Mouse (Mus musculus): ENCODE results near the gene Liph.
"Not testable (repeated sequence)": the region's sequence is repeated elsewhere in the genome, so short reads cannot be mapped to it uniquely, and the experiment has no call there.

Liph gene

DNA sequence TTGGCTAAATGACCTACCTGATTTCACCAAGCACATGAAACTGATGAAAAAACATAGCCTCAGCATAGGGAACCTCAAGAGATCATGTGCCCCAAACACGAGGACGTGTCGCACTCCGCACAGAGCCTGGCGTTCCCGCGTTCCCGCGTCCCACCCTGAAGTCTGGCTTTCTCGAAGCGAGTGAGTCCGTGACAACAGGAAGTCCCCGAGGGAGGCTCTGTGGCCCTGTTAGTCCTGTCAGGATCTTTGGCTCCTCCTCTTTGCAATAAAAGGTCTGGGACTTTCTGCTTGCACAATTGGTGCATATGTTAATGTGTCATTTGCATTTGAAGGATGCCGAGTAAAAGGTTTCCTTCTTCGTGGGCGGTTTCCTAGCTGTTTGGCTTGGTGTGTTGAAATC is at the start of gene Liph:
TSS of gene Liph (minus strand) at position 360 of the 400 bp plus-strand sequence.
- peak in 1 of 2 experiments; percentile 7 for DNase-seq (ENCODE audit: low spot score in 2 of 2)

DNA sequence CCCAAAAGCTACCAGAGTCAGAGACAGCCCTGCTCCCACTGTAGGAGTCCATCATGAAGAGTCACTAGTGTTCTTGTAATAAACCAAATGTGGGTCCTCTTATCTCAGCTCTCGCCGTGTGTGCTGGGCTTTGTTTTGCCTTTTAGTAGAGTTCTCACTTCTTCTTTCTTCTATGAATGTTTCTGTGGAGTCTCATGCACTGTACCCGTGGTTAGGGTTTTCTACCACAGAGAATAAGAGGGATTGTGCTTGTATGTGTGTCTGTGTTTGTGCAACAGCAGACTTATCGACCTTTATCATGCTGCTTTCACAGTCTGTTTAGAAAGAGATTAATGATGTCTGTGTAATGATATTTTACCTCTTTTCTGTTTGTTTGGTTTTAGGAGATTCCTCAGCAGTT is 48.4 kb upstream of the Liph start:
- no peak for DNase-seq (ENCODE audit: low spot score in 2 of 2)

DNA sequence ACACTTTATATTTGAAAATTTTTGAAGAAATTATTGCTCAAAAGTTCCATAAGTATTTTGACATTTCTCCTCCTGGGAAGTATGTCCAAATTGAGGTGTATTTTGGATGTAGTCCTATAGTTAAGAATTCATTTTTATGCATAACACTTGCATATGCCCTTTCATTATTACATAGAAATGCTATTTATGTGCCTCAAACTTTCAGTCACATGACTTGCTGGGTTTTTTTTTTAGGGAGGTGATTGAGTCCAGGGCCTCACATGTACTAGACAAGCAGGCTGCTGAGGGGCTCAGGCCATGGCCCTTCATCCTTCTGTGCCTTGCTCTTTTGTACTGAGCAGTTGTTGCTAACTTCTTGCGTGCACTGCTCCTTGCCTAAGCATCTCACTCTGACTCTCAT is 44.5 kb upstream of the Liph start:
- DNase-seq (ENCODE audit: low spot score in 2 of 2): no peak

DNA sequence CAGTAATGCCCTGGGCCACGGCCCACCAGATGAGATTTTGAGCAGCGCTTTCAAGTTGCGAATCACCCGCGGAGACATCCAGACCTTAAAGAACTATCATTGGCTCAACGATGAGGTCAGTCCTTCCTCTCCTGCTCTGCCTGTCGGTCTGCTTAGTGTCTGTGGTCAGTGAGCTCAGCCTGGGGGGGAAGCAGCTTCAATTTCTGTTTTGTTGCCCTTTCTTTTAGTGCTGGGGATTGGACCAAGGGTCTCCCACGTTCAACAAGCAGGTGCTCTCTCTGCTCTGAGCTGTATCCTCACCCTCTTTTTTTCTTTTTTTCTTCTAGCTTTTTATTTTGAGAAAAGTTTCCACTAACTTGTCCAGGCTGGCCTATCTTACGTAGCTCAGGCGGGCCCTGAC is 43.1 kb upstream of the Liph start:
- no peak for DNase-seq (ENCODE audit: low spot score in 2 of 2)

DNA sequence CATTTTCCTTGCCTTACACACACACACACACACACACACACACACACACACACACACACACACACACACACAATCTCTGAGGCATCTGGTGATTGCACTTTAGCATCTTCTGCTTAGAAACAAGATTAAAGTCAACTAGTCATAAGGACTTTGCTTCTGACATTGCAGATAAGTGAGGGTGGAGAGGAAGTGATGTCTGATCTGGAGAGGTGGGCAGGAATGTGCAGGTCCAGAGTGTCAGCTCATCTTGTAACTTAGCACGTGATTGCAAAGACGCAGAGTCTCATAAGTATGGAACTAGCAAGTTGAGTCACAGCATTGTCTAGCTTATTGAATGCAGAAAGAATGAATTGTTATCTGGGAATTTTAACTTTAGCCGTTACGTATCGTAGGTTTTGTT is 32.0 kb upstream of the Liph start:
- DNase-seq (ENCODE audit: low spot score in 2 of 2): no peak

DNA sequence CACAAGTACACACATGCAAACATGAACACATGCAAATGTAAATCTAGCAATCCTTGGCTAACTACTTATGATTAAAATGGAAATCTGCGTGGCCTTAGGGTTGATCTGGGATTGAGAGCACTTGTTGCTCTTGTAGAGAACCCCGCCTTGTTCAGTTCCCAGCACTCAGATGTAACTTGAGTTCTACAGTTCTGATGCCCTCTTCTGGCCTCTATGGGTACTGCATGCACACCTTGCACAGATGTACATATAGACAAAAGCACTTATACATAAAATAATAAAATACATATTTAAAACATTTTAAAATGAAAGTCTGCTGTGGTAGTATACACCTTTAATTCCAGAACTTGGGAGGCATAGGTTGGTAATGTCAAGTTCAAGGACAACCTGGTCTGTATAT is 26.7 kb upstream of the Liph start:
- DNase-seq (ENCODE audit: low spot score in 2 of 2): peak in 1 of 2 experiments; percentile 16

DNA sequence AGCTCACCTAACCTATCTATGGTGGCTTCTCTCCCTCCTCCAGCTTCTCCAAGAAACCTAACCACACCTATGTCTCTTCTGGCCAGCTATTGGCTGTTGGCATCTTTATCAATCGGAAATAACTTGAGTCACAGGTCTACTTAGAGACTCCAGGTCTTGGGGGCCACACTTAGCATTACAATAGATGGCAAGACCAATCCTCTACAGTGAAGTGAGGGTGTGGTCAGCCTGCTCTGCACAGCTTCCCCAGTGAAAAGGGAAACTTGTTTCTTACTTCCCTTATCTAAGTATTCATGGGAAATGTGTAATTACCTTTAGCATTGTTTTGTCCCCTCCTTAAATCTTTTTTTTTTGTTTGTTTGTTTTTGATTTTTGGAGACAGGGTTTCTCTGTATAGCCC is 20.1 kb upstream of the Liph start:
- DNase-seq (ENCODE audit: low spot score in 2 of 2): no peak

DNA sequence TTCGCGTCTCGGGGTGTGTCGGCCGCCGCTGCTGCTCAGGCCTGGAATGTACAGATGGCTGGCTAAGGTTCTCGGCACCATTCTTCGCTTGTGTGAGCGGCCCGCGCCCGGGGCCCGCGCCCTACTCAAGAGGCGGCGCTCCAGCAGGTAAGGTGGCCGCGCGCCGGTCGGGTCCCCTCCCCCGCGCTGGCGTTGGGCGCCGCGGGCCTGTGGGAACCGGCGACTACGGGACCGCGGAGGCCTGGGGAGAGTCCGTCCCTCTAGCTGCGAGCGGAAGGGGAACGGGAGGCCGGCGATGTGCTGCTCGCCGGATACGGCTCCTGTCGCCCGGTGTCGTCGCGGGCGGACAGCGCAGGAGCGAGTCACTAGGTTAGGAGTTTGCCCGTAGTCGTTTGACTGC is 14.1 kb upstream of the Liph start:
- no peak for DNase-seq (ENCODE audit: low spot score in 2 of 2)

DNA sequence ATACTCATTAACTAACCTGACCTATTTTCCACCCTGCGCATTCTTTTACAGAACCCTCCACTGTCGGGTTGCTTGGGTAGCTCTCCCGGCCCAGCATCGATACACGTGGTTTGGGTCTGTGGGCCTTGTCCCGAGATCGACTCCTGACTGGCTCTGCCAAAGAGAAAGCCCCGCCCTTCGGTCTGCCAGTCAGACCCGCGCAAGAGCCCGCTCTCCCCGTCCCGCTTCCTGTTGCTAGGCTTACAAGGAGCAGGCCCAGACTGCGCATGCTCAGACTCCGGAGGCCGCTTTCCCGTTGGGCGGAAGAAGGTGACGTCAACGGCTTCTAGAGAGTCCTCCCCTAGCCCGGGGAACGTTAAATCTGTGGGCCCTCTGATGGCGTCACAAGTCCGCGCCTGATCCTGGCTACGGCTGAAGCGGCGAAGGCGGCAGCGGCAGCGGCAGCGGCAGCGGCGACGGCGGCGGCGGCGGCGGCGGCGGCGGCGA is 13.7 kb upstream of the Liph start, which contains the start of gene Senp2:
TSS of gene Senp2 (plus strand) at position 386 of the 486 bp plus-strand sequence.
- DNase-seq (ENCODE audit: low spot score in 2 of 2): peak; percentile 99 to 100

DNA sequence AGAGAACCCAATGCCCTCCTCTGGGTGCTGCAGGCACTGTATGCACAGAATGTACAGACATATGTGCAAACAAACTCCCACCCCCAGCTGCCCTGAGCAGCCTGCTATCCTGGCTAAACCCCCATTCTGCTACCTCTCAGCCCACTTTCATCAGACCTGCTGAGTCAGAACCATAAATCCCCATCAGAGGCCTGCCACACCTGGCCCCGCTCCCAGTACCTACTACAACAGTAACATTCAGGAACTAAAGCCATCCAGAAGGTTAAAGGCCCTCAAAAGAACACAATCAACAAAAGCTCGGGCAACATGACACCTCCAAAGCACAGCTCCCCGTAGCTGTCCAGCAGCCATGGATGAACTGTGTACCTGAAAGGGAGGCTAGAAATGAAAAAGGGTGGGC is 6.1 kb upstream of the Liph start:
- no peak for DNase-seq (ENCODE audit: low spot score in 2 of 2)

DNA sequence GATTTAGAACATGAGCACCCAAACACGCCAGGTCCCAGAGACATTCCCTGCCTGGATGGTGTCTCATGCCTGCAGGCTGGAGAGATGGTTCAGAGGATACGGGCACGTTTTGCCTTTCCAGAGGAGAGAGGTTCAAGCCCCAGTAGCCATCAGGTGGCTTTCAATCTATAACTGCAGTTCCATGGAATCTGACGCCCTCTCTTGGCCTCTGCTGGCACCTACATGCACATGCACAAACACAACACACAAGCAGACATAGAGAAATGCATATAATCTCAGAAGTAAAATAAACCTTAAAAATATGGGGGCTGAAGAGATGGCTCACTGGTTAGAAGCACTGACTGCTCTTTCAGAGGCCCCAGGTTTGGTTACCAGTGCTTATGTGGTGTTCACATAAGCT is 5.7 kb upstream of the Liph start:
- DNase-seq (ENCODE audit: low spot score in 2 of 2): no peak

DNA sequence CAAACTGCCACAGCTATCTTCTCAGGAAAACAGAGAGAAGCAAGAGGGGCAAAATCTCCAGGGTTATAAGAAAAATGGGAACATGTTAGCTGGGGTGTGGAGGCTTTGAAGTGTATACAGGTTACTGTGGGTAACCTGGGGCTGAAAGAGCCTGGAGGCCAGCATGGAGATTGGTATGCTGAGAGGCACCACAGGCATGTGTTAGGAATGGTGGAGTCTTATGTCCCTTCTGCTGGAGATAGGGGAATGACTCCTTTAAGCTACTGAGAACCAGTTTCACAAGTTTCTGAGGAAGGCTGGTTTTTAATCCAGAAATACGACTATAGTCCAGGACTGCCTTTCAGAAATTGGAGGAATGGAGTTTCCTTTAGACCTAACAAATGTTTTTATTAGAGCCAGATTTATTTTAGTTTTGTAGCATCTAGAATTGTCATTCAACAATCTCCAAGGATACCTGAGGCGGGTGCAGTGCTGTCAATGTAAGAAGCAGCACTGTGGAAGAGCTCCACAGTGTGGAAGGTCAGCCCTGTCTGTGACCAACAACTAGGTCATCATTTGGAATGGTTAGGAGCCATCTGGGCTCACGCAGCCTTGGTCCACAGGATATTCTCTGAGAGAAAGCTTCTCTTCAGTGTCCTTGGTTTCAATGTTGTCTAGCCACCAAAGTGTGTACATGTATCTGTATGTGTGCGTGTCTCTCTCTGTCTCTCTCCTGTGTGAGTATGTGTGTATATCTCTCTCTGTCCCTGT is 4.7 kb upstream of the Liph start:
- DNase-seq (ENCODE audit: low spot score in 2 of 2): no peak

DNA sequence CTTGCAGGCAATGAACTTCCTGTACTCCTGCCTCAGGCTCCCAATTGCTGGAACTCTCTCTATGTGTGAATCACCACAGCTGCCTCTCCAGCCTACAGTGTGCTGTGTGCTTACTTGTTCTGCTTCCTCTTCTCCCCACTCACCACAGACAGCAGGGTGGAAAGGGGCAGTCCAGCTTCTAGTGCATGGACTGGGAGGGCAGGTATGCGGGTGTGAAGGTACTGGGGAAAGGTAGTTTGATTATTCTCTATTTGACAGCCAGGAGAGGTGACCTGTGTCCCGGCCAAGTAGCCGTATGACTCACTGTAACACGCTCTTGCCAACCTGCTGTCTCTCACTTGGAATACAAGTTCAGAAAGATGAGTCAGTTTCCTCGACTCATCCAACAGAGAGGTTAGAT is 2.6 kb upstream of the Liph start:
- no peak for DNase-seq (ENCODE audit: low spot score in 2 of 2)

DNA sequence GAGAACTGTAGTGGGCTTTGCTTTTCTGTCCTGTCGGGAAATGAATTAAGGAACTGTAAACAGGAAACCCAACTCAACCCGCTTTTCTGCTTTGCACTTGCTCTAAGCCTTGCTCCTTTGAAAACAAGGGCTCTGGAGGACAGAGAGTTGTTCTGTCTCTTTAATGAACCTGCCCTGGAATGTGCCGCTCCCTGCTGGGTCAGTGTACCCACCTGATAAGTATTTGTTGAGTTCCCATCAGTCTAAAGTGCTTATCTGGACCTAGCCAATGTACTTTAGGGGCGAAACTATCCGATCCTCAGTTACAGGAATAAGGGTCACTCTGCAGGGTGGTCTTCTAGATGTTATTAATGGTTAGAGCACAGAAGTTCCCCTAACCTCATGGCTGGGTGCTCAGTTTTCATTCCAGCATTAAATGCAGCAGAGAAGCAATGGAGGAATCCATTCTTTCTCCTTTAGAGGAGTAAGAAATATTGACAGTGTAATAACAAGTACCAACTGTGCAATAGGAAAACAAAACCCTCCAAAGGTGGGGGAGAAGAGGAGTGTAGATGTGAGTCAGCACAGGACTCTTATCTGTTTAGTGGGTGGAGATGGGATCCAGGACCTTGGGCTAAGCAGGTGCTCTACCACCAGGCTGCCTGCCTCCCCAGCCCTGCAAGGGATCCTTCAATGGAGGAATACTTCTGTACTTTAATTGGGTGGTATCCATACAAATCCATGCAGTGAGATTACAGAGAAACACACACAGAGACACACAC is 1.6 kb upstream of the Liph start:
- DNase-seq (ENCODE audit: low spot score in 2 of 2): no peak

DNA sequence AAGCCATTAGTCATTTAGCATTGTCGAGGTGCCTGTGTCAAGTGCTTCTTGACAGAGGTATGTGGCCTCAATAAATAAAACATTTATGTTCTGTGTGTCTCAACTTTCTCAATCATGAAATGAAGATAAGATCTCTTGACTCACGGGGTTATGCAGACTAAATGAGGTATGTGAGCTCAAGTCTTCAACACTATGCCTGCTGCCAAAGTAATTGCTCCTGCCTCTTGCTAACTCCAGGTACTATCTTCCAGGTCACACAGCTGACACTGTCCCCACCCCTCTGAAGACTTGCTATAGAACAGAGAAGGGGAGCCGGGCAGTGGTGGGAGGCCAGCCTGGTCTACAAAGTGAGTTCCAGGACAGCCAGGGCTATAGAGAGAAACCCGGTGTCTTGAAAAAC is 939 bp upstream of the Liph start:
- DNase-seq (ENCODE audit: low spot score in 2 of 2): no peak

DNA sequence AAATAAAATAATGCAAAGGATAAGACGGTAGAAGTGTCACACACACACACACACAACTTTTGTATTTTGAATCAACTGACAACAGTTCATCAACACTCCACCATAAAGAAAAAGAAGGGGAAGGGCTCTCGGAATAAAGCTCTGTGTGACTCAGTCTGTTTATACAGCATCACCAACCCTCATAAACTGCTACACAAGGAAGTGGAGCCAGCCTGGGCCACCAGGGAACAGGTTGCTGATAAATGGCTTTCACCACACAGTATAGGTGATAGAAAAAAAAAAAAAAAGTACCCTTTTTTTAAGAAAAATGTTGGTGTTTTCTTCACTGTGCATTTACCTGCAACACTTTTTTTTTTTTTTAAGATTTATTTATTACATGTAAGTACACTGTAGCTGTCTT is 3.7 kb downstream of the Liph start:
- DNase-seq (ENCODE audit: low spot score in 2 of 2): no peak

DNA sequence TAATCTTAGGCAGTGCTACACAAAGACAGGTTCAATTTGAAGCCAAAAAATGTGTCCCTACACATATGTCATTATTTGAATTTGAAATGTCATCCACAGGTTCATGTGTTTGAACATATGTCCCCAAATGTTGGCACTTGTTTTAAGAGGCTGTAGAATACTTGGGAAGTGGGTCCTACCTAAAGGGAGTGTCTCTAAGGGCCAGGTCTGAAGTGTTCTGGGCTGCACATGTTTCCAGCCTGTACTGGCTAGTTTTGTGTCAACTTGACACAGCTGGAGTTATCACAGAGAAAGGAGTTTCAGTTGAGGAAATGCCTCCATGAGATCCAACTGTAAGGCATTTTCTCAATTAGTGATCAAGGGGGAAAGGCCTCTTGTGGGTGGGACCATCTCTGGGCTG is 4.6 kb downstream of the Liph start:
- not testable (repeated sequence) for DNase-seq (ENCODE audit: low spot score in 2 of 2)

DNA sequence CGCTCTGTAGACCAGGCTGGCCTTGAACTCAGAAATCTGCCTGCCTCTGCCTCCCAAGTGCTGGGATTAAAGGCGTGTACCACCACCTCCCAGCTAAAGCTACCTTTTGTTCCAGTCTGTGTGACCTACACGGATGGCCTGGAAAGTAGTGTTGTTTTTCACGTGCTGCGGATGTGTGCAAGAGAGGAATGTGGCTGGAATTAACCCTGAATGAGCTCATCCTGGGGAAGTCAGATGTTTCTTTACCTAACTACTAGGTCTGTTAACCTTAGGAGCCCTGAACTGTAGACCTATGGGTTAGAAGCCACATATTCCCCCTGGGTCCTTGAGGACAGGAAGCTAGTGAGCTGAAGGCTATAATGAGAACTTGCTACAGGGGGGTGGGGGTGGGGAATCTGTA is 7.5 kb downstream of the Liph start:
- DNase-seq (ENCODE audit: low spot score in 2 of 2): no peak

DNA sequence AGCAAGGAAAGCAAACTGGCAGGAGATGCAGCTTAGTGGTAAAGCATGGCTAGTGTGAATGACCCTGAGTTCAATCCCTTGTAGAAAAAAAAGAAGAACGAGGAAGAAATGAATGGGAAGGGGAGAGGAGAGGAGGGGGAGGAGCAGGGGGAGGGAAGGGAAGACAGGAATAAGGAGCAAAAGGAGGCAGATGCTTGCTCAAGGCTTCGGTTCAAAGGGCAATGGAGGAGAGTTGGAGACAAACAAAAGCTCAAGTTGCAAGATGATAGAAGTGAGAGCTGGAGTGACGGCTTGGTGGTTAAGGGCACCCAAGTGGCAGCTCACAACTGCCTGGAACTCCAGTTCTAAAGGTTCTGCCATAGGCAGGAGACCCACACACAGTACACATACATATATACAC is 9.3 kb downstream of the Liph start:
- no peak for DNase-seq (ENCODE audit: low spot score in 2 of 2)

DNA sequence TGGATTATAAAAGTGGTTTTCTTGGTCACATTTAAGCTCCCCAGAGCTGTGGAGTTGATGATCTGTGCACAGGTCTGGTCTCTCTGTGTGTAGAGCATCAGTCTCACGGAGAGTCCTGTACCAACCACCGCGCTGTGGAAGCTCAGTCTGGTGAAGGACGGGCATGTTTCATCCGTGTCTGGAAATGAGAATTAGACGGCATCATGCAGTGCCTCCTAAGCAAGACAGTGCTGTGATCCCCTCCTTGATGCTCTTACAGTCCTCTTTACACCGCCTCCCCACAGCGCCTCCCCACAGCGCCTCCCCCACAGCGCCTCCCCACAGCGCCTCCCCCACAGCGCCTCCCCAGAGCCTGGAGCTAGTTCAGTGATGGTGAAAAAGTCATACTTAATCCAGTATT is 11.4 kb downstream of the Liph start:
- no peak for DNase-seq (ENCODE audit: low spot score in 2 of 2)

DNA sequence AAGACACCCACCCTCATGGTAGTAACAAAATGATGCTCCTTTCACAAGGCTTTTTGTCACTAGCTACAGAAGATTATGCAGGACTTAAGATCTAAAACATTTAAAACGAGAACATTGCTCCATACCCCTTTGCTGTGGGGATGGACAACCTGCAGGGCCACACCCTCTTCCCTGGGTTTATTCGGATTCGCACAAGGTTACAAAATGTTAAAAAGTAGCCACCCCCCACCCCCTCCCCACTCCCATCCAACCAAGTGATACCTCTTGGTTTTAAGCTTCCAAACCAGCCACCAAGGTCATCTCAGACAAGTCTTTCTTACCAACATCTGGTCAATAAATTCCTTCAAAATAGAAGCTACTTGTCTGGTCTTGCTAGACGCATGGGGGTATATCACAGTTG is 11.9 kb downstream of the Liph start:
- DNase-seq (ENCODE audit: low spot score in 2 of 2): no peak

DNA sequence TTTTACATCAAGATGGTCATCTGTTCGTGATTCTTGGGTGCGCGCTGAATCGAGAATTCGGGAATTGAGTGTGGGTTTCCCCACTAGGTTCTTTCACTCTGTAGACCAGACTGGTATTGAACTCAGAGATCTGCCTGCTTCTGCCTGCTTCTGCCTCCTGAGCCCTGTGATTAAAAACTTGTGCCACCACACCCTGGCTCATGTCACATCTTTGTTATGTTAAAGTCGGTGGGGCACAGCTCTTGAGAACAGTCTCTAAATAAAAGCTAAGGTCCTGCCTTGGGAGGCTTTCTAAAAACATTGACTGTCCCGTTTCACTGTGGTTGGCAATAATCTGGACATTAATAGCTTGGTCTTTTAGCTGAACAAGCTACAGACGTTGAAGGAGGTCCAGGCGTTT is 12.3 kb downstream of the Liph start:
- DNase-seq (ENCODE audit: low spot score in 2 of 2): no peak

DNA sequence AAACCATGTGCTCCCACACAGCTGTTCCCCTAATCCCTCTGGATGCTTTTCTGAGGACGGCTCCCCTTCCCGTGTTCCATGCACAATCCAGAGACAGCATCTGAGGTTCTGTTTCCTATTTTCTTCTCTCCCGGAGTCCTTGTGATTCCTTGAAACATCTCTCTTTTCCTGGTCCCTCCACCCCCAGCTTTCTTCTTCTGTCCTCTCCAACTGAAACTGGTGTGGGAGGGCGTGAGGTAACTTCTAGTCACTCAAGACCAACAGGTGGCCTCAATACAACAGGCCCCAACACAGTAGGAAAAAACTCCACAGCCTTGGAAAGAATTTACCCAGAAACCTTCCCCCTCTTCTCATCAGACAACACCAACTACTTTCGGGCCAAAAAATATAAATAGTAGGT is 18.1 kb downstream of the Liph start:
- DNase-seq (ENCODE audit: low spot score in 2 of 2): no peak

All from cerebellum, postnatal 4 days (tissue).